Mouse (Mus musculus) cerebellum, postnatal 4 days (tissue): ENCODE measurements around the gene Plxnd1.

Source experiments
- DNase-seq, 2 experiments: peaks; one replicate each; pipeline ENCODE4 v3.0.0; 2022; ENCODE audit warnings: low spot score in 2 of 2, mixed read lengths in 1 of 2

Gene Plxnd1

DNA sequence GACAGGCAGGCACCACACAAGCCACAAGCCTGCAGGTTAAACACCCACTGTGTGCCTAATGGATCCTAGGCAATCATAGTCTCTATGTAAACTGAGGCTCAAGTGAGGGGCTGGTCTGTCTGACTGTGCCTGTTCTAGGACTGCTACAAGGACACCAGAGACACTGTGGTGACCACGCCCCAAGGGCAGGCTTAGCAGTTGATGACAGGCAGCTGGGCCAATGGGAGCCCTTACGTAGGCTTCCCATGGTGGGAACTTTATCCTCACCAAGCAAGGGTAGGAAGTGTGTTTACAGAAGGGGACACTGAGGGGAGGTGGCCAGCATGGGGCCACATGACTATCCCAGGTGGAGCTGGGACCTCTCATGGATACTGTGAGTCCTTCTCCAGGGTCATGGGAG, 4.4 kb upstream of the Plxnd1 start:
- DNase-seq, result no peak

DNA sequence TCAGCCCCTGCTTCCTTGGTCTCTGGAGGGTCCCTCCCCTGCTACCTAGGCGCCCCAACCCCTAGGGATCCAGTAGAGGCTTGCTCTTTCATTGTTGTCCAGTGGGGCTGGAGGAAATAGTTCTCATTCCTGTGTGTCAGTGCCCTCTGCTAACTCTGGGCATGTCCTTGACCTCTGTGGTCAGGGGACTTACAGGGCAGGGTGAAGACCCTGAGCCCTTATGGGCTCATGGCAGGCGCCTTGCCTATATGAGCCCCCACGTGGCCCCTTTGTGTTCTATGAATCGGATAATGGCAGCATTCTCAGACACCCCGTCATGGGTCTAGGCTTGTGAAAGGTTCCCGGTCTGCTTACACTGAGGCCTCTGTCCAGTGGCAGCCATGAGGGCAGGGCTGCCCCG, 4.0 kb upstream of the Plxnd1 start:
- no peak for DNase-seq

DNA sequence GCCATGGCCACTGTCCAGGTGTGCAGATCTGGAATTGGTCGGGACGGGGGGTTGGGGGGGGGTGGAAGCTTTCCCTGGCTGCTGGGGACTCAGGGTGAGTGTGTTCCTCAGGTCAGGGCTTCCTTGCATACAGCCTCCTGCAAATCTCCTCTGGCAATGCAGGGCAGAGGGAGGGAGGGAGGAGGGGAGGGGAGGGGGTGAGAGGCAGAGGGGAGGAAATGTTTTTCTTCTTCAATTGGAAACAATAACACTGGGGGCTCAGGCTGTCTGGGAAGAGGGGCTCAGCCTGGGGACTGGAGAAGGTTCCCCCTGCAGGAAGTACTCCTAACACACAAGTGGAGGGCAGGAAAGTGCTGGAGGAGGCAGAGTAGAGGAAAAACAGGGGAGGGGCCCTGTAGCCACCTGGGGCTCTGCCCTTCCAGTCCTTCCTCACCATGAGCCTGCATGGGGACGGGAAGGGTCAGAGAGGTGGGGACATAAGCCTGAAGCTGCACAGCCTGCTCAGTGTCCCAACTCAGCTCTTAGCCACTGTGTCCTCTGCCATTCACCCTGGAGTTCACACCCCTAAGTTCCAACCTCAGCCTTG, 3.0 kb upstream of the Plxnd1 start:
- no peak for DNase-seq

DNA sequence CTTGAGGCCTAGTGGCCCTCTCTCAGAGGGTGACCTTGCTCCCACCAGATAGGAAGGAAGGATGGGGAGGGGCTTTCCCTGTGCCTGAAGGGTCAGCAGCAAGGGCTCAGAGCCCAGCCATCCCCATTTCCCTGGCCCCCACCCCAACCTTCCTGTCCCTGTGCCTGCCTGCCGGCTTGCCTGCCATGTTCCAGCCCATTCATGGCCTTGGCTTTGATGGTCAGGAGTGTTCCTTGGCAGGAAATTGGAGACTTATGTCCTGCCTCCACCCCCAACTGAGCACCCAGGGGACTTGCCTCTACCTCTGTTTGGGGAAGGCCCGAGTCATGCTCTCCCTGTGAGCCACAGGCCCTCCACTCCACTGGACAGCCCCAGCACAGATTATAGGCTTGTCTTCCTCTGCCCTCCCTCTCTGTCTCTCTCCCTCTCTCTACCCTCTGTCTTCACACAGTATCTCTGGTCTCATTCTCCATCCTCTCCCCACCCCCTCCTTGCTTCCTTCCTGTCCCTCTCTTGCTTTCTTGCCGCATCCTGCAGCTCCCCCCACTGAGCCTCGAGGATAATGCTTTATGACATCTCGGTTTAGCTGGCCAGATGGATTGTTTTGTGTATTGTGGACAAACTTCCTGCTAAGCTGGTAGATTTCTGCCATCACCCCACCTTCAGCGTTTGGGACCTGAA, 1.5 kb upstream of the Plxnd1 start:
- no peak for DNase-seq

DNA sequence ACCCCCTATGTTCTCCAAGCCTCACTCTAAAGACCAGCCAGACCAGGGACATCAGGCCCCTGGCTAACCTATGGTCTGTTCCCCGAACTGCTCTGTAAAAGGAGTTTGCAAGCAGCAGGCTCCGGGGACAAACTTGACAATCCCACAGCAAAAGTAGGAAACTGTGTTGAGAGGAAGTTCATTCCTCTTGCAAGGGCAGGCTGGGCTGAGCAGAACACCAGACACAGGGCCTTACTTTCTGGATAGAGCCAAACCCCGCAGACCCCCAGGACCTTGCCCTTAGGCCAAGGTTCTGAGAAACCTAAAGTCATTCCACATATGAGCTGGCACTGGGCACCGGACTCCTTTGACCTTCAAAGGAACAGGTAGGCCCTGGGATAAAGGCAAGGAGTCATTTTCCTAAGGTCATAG, 731 bp upstream of the Plxnd1 start:
- no peak for DNase-seq

DNA sequence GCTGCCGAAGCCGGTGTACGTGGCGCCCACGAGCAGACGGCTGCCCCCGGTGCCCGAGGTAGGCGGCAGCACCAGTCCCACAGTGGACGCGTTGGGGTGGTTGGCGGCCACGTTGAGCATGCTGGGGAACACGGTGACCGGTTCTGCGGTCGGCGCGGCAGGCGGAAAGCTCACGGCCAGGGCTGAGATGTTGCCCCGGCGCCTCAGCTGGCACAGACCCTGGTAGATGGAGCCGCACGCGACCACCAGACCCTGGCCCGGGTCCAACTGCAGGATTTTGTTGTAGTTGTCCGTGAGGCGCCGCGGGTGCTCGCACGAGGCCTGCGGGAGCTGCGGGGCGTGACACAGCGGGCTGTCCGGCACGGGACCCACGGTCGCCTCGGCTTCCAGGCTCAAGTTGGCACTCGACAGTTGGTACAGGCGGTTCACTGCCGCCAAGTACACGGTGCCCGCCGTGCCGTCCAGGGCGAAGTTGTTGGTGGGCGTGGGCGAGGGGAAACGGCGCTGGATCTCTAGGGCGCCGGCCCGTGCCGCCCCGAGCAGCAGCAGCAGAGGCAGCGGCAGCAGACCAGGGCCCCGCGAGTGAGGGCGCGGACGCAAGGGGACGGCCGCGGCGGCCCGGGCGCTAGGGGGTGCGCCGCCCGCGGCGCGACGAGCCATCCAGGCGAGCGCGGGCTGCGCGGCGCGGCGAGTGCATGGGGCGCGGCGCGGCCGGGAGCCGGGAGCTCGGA, 494 bp downstream of the Plxnd1 start:
- DNase-seq, result peak in 1 of 2 experiments; percentile 47

DNA sequence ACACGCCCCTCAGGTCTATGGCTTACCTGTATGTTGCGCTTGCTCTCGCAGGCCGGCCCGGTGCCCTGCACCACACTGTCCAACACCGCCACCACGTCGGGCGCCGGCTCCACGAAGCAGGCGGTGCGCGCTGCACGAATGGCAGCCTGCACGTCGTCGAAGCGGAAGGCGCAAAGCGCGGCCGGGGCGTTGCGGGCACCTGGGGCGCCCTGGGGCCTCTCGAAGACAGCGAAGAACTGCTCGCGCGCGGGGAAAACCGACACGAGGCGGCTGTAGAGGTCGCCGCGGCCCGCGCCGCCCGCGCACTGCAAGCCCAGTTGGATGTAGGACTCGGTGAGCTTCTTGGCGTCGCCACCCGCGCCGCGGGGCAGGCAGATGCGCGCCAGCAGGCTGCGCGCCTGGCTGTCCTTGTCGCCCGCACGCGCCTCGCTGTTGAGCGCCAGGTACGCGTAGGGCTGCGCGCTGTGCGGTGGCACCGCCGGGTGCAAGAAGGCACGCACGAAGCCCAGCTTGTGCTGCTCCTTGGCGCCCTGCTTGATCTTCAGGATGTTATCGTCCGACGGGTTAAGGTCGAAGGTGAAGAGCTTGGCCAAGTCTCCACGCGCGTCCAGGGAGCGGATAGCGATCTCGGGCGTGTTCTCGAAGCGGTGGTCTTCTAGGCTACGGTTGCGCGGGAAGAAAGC, 1.2 kb downstream of the Plxnd1 start:
- DNase-seq, result no peak

DNA sequence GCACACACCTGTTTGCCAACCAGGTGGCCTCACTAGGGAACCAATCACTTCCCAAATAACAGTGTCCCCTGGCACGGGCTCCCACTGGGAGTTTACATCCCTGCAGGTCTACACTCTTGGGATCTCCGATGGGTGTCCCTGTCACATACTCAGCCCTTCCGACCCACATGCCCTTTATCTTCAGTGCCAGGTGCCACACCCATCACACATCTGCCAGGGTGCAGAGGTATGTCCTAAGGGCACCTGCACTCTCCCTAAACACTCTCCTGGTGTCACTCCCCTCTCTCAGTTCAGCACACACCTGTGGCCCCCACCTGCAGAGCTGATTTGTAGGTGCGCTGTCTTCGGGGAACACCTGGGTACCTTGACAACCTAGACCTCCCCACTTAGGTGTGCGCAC, 1.8 kb downstream of the Plxnd1 start:
- DNase-seq, result no peak

DNA sequence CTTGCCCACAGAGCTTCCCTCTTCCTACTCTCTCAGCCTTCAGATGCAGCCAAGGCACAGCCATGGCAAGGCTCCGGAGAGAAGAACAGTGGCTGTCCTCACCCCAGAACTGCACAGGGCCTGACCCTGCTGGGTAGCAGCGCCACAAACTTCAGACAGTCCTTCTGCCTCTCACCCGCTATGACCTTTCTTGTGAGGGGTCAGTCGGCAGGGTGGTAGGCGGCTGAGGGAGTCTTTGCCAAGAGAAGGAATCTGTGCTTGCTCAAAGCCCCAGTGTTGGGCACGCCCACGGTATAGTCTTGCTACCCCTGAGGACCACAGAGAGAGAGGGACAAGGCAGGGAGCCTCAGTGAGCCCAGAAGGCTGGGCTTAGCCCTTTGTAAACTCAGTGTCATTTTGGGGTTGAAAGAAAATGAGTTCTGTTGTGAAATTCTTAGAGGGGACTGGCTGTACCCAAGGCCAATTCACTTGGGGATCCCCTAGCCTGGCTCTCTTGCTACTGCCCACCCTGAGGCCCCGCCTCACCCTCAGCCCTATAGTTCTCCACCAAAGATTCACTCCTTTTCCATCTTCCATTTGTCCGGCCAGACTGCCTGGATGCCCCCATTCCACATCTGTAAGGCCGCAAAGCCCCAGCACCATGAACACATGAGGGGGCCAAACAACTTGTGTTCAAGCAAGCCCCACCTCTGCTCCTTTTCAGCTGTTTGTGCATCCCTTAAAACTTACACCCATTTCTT, 2.8 kb downstream of the Plxnd1 start:
- no peak for DNase-seq

DNA sequence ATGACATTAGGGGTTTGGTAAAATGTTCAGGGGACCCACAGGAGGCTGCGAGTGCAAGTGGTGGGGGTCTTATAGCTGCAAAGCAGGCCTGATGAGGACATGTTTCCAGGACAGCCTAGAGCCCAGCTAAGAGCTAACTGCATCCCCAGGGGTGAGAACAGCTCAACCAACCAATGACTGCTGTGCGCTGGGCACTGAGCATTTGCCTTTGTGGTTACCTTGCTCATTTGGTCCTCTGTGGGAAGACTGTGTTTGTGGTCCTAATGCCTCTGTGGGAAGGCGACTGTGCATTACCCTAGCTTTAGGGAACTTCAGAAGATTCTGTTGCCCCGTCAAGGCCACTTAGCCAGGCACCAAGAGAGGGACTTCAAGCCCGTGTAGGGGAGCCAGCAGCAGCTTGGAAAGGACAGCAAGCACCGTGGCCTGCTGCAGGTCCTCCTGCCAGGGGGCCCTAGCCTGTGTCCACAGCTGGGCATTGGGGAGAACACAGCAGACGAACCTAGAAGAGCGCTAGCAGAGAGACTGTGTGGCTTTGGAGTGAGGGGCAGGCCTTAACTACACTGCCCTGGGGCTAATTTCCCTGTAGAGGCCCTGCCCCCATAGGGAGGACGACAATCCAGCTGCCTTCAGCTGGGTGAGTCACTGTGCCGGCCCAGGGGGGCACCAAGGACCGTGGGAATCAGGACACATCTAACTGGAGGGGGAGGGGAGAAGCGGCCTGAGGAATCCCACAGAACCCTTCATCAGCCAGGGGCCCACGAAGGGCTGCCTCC, 3.5 kb downstream of the Plxnd1 start:
- DNase-seq, result no peak

DNA sequence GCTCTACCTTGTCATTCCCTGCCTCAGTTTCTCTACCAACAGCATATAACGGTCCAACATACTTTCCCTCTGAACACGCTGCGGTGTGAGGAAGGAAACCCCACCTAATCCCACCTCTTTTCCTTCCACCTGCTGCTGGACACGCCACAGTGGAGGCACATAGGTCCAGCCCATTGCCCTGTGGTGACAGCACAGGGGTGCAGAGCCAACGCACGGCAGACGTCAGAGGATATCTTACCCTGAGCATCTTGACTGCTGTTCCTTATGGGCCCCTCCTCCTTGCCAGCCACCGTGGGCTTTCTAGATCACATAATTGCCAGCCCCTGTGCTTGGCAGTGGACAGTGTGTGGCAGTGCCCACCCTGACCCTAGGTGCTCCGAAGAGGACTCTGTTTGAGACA, 4.3 kb downstream of the Plxnd1 start:
- no peak for DNase-seq

DNA sequence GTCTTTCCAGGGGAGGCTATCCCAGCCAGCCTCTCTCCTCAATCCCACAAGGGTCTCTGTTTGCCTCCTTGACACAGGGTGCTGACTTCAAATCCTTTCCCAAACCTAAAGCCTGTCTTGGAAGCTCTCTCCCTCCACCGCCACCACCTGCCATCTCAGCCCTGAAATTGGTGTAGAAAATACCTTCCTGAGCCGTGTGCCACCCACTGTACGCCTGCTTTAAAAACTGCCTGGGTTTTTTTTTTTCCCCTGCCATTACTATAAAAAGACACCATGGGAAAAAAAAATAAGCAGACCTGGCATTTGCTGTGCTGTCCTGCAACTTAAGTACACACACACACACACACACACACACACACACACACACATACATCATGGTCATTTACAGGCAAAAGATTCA, 4.7 kb downstream of the Plxnd1 start:
- DNase-seq, result no peak

DNA sequence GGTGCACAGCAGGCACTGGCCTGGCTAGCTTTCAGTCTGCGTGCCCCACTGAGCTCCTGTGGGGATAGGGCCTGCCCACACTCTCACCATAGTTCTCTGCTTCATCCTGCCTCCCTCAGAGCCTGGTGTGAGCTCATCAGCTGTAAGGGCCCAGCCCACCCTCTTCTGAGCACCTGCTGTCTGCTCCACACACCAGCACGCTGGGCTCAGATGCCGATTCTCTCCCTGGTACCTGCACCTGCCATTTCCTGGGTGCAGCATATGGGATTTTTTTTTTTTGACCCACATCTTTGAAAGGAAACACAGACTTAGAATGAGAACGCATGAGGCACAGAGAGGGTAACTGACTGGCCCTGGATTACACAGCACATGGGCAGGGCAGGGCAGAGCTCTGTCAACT, 5.2 kb downstream of the Plxnd1 start:
- DNase-seq, result no peak

DNA sequence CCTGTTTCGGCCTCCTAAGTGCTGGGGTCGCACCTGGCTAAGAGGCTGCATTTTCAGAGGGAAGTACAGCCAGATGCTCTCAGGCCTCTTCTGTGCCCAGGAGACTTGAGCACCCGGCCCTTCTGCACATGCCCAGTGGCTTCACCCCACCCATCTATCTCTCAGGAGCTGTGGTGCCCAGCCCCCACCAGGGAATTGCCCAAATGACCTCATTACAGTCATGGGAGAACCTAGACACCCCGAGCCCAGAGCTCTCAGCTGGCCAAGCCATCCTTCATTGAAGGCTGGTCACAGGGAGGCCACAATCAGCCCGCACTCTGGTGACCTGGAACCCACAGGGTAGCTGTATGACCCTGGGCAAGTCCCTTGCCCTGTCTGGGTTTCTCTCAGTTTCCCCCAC, 5.8 kb downstream of the Plxnd1 start:
- DNase-seq, result no peak

DNA sequence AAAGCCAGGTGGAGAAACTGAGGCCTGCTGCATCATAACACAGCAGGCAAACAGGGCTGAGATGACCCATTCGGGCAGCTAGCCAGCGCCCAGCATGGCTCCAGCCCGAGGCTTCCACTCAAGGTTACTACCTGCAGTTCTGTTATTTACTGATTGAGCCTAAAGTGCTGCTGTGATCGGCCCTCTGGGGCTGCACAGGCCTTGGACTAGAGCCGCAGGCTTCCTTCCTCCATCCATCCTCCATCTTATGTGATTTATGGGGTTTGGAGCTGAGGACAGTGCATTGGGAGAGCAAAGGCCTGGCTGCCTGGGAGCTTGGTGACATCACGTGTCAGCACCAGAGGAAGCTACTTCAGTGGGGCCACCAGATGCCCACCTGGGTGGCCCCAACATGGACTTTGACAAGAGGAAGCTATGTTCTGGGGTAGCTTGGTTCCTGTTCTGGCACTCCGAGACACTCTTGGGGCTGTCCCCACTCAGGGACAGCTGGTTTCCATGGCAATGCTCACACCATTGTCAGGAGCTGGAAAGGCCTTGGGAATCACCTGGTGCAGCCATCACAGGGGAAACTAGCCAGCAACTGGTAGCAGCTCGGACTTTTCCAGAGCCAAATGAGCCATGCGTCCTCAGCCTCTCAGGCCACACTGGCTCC, 7.6 kb downstream of the Plxnd1 start:
- DNase-seq, result no peak

DNA sequence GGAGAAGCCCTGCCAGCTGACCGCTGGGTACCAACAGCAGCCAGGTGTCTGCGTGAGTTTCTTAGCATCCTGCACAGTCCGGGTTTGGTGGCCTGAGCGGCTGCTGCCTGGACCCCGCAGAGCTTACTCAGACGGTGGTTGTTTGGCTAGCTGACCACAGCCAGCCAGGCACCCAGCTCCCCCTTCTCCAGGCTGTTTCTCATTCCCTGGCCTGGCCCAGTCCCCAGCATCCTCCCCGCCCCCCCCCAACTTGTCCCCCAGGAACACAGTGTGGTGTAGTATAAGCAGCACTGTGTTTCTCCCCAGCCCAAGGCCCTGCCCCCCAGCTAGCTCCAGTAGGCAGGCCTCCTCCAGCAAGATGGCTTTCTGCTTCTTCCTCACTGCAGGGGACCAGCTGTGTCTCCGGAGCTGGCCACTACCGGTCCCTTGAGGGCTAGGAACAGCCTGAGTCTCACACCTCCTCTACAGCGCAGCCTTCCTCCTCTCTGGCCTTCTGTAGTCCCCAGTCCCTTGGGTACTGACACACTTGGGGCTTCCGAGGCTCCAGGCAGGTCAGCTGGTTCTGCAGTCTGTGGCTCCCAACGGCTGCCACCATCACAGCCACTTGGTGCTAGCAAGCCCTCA, 8.2 kb downstream of the Plxnd1 start:
- no peak for DNase-seq

DNA sequence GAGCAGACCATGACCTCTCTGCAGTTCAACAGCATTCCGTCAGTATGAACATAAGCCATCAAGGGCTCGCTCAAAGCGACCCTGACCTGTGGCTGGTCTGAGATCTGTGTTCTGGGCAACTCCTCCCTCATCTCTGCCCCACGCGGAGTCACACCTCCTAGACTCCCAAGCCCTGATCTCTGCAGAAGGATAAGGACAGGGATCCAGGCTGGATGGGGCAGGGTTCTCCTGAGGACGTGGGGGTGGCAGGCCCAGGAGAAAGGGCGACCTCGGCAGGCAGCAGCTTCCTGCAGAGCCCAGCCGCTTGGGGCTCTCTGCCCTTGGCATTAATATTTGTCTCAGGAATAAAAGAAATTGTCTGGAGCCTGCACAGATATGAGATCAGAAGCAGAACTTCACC, 9.2 kb downstream of the Plxnd1 start:
- no peak for DNase-seq

DNA sequence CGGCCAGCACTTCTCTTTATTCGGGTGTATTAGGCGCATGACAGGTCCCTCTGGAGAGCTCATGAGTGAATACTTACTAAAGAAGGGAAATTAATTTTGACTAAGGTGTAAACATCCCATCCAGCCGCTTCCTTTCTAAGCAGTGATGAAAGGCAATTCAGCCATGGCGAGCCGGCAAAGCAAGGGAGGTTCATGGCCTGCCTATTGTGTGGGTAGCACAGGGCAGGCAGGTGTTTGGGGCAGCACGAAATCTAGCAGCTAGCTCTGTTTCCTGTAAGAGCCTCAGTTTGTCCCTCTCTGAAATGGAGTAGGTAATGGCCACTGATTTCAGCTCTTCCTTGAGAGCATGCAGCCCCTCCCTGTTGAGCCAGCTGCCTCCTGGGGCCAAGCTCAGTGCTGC, 10.2 kb downstream of the Plxnd1 start:
- DNase-seq, result no peak

DNA sequence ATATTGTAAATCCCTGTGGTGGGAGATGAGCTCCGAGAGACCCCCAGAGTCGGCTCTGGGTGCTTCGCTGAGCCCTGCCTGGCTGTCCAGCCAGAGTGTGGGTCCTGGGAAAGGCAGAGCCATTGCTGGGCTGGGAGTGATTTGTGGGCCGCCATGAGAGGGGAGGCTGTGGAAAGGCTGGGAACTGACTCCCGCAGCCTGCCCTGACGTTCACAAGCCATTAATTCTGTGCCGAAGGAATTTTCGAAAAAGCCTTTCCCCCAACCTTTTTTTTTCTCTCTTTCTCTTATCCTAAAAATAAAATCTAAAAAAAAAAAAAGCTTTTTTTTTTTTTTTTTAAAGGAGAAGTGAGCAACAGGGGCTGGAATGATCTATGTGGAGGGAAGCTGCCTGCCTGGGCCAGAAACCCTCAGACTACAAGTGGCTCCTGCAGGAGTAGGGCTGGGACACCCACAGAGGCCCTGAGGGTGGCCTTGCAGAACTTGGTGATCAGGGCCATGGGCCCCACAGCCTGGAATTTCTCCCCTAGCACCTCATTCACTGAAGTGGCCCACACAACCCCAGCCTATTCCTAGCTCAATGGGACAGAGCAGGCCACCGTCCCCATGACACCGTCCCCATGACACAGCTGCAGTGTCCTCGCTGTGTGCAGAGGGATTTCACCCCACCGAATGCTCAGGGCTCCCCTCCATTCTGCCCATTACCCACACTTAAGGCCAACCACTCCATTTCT, 11.3 kb downstream of the Plxnd1 start:
- no peak for DNase-seq

DNA sequence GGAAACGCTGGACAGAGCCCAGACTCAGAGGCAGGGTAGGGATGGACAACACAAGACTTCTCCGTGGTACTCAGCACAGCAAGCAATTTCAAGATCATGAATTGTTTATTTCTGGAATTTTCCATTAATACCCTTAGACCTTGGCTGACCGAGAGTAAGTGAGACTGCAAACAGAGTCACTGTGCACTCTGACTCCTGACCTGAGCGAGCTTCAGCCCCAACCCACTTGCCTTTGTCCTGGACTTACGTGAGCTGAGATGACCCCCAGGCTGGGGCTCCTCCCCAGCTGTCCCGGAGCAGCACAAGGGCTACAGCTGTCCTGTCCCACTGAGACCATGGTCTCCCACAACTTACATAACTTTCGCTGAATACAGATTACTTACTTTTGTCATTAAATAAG, 11.9 kb downstream of the Plxnd1 start:
- no peak for DNase-seq
